ENCODE assay signal across 20 mouse cellular contexts in genomic region chr12:11384754-11385153, GRCm38 (mm10). TPM values are rescaled to one million over a fixed set of nuclear protein-coding genes. Genes with fewer than 3 reads are reported as not detected.
"Had no signal": no experiment of that assay in that cellular context is flagged by ENCODE, and none has a peak within 500 bp of the region (broad histone marks: within the 10 kb centered on the region; RNA-seq: fewer than 3 reads in every experiment).

No protein-coding gene starts in this region.

- DNase-seq: lung, embryonic 14.5 days; lung, postnatal 10 days; lung, postnatal 4 days; midbrain, embryonic 14.5 days; retina, postnatal 1 day; right cerebral cortex, adult 18-20 months; right cerebral cortex, postnatal 25 days; right cerebral cortex, postnatal 4 days; spleen, adult 18-20 months; thymus, adult 18-20 months; thymus, postnatal 14 days; thymus, postnatal 36 days had no signal

- H3K4me3 ChIP-seq: midbrain, embryonic 10.5 days; midbrain, embryonic 12.5 days; myocyte; neural tube, embryonic 13.5 days; neural tube, embryonic 15.5 days had no signal

- ATAC-seq: midbrain, embryonic 16.5 days had no signal

- H3K27ac ChIP-seq: midbrain, embryonic 10.5 days; midbrain, embryonic 12.5 days; neural tube, embryonic 13.5 days; neural tube, embryonic 15.5 days had no signal

RNA-seq across cellular contexts. Expression of gene Vsnl1, which starts 51.7 kb away (rescaled TPM):
- total RNA-seq: megakaryocyte, adult 5-6 weeks; megakaryocyte-erythroid progenitor cell, adult 5-6 weeks had no signal
